Mouse (Mus musculus) neural tube, embryonic 14.5 days (tissue): ENCODE results near the gene Ephb1. TPM values are rescaled to one million over a fixed set of nuclear protein-coding genes. Genes with fewer than 3 reads are reported as not detected.

Experiments used
- ATAC-seq: fragments of 200-750 bp; cut with Nextera tagmentation; 2 replicates; pipeline ENCODE4 v1.8.0; 2017; ENCODE audit warnings: low read depth, mild to moderate bottlenecking, moderate TSS enrichment, moderate library complexity
- H3K27ac ChIP-seq: fragments of 300-500 bp; sonication (generic); 2 replicates; pipeline ENCODE4 v1.5.1; 2014; ENCODE audit warnings: low read depth, mild to moderate bottlenecking, control low read depth, low read length, moderate library complexity, mixed read lengths
- H3K27me3 ChIP-seq: fragments of 300-500 bp; sonication (generic); 2 replicates; pipeline ENCODE4 v1.6.1; 2014; ENCODE audit warnings: low read length; ENCODE audit not compliant: control insufficient read depth, insufficient read depth
- H3K36me3 ChIP-seq: fragments of 300-500 bp; sonication (generic); 2 replicates; pipeline ENCODE4 v1.6.1; 2014; ENCODE audit warnings: low read length, mixed read lengths; ENCODE audit not compliant: control insufficient read depth, insufficient read depth
- H3K4me1 ChIP-seq: fragments of 300-500 bp; sonication (generic); 2 replicates; pipeline ENCODE4 v1.6.1; 2014; ENCODE audit warnings: low read length; ENCODE audit not compliant: control insufficient read depth, insufficient read depth
- H3K4me2 ChIP-seq: fragments of 300-500 bp; sonication (generic); 2 replicates; pipeline ENCODE4 v1.6.1; 2014; ENCODE audit warnings: mild to moderate bottlenecking, low read depth, low read length, control low read depth
- H3K4me3 ChIP-seq: fragments of 300-500 bp; sonication (generic); 2 replicates; pipeline ENCODE4 v1.5.1; 2014; ENCODE audit warnings: low read depth, low read length, control low read depth, mixed read lengths
- H3K9ac ChIP-seq: fragments of 300-500 bp; sonication (generic); replicated peaks from 2 replicates; pipeline ENCODE4 v1.6.1; 2014; ENCODE audit warnings: low read depth, mild to moderate bottlenecking, control low read depth, low read length, mixed read lengths
- H3K9me3 ChIP-seq: fragments of 300-500 bp; sonication (generic); 2 replicates; pipeline ENCODE4 v1.6.1; 2016; ENCODE audit warnings: low read length; ENCODE audit not compliant: control insufficient read depth
- WGBS: fragments of 180-500 bp; shearing (Covaris S2); extraction: QIAGEN DNeasy Blood & Tissue Kit; methylation state at CpG from one replicate; pipeline ENCODE4 v1.1.7; 2014; 5-methylcytosine and 5-hydroxymethylcytosine counted together
- microRNA-seq: library from miRNA; unstranded; fragments of <30 nt; microRNA quantifications from one replicate; pipeline ENCODE4, GENCODE M21; 2016
- polyA plus RNA-seq: library from polyadenylated mRNA; unstranded; fragments of >200 nt; fragmentation: Nextera tagmentation; extraction: Ambion mirVana; gene quantifications from 2 replicates; pipeline ENCODE4 v1.2.1, GENCODE M21; 2014

Gene Ephb1
- polyA plus RNA-seq, 1 experiment from 2014 or later, result 48.7 TPM

DNA sequence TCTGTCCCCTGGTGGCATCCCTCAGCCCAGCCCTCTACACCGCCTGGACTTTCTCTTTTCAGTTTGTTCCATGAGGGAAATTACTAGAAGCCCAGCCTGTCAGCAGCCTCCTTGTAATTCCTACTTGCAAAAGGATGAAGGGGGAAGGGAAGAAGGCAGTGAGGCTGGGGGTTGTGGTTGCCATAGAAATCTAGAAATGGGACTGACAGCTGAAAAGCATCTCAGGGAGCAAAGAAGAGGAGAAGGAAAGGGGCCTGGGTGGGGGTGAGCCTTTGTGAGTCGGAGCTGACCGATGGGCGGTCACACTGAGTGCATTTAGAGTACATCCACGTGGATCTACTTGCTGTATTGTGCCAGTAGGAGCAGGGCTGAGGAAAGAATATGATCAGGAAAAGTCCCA, 445.6 kb downstream of the Ephb1 start:
- peaks cover 24% of the 10 kb centered on the region for H3K4me1 ChIP-seq
- no peaks in the 10 kb centered on the region for H3K27me3 ChIP-seq
- H3K9me3 ChIP-seq, result no peaks in the 10 kb centered on the region
- WGBS, result 32% methylated on average over 5 of the region's 5 CpGs
- no peaks in the 10 kb centered on the region for H3K36me3 ChIP-seq
- H3K9ac ChIP-seq, result no peak overlapping the region
- H3K4me2 ChIP-seq, result no peak overlapping the region
- no peak; the same call in 1 of the 2 replicates for ATAC-seq
- H3K4me3 ChIP-seq, result no peak overlapping the region
- no peak overlapping the region for H3K27ac ChIP-seq

DNA sequence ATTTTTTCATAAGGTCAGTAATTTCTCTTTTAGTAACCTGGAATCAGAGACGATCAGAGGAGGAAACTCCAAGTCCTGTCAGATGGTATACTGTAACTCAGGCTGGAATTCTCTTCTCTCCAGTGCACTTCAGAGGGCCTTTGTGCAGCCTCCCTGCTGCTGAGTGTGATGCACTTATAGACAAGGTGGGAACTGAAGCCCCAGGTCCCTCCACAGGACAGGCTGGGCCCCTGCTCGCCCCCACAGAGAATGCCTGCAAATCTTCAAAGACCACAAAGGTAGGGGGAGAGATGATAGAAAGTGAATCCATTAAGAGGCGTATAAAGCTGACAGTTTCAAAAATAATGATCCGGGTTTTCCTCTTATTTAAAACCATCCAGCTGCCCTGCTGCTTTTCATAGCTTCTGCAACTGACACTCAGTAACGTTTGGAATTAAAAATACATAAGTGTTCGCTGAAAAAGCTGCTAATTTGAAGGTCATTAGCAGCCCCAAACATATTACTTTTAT, 446.7 kb downstream of the Ephb1 start:
- H3K27ac ChIP-seq, result no peak overlapping the region
- ATAC-seq, result no peak
- WGBS, result 44% methylated on average over 6 of the region's 6 CpGs

DNA sequence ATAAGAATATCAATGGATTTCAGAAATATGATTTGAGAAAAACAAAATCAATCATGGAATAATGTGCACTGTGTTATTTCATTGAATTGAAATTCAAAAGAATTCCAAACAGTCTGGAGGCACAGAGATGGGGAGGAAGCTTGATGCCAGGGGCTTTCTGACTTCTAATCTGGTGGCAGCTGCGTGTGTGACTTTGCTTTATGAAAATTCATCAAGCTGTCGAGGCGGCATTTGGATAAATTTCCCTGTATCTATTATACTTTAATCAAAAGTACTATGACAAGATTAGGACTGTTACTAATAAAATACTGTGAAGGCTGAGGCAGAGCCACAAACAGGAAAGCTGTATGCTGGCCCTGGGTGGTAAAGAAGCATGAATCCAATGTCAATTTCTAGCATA, 451.1 kb downstream of the Ephb1 start:
- Histone ChIP-seq H3K4me3 (no peak overlapping the region), H3K9ac (no peak overlapping the region), H3K4me1 (peaks cover 5% of the 10 kb centered on the region; the same call in 1 of the 2 replicates), H3K36me3 (no peaks in the 10 kb centered on the region), H3K4me2 (no peak overlapping the region), H3K27ac (no peak overlapping the region), H3K9me3 (no peaks in the 10 kb centered on the region), H3K27me3 (no peaks in the 10 kb centered on the region)
- WGBS, result 82% methylated on average over 3 of the region's 3 CpGs
- no peak for ATAC-seq

More for the DNA sequence above, 446.7 kb downstream of the Ephb1 start:
- H3K27me3 ChIP-seq, result no peaks in the 10 kb centered on the region
- H3K4me3 ChIP-seq, result no peak overlapping the region
- no peak overlapping the region for H3K4me2 ChIP-seq
- H3K4me1 ChIP-seq, result peaks cover 24% of the 10 kb centered on the region
- H3K9ac ChIP-seq, result no peak overlapping the region
- no peaks in the 10 kb centered on the region for H3K36me3 ChIP-seq
- H3K9me3 ChIP-seq, result no peaks in the 10 kb centered on the region

DNA sequence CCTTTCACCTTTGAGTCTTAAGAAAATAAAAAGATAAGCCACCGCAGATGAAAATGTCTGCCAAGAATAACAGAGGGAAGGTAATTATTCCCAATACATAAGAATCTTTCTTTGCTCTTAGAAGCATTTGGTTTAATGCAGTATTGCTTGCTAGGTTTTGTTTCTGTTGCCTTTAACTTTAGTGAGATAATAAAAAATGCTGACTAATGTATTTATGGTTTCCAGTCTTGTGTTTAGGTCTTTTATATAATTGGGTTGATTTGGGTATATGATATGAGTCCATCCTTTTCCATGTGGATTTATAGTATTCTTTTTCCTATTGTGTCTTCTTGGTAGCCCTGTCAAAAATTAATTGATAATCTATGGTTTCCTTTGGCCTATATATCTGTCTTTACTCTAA, 456.6 kb downstream of the Ephb1 start:
- Histone ChIP-seq H3K27ac (no peak overlapping the region), H3K4me3 (no peak overlapping the region), H3K4me1 (no peaks in the 10 kb centered on the region), H3K9ac (no peak overlapping the region), H3K36me3 (no peaks in the 10 kb centered on the region), H3K9me3 (no peaks in the 10 kb centered on the region), H3K4me2 (no peak overlapping the region), H3K27me3 (no peaks in the 10 kb centered on the region)
- no peak for ATAC-seq
- 100% methylated on average over 1 of the region's 1 CpGs for WGBS

DNA sequence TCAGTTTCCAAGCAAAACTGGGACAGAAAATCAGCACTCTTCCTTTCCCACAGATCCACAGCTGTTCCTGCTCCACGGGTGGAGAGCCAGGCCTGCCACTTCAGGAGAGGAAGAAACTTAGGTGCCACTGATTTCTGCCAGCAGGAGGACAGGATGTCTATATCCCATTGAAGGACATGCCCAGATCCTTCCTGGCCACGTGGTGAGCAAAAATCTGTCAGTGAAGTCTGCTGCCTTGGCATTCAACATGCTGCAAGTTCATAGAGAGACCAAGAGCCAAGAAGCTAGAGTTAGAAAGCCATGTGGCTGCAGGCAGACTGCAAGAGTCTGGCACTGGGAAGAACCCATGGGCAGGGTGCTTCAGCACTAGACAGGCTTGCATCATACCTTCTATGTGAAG, 471.2 kb downstream of the Ephb1 start:
- H3K4me1 ChIP-seq, result no peaks in the 10 kb centered on the region
- no peaks in the 10 kb centered on the region for H3K9me3 ChIP-seq
- H3K36me3 ChIP-seq, result no peaks in the 10 kb centered on the region
- ATAC-seq, result no peak
- no peak overlapping the region for H3K9ac ChIP-seq
- no peak overlapping the region for H3K27ac ChIP-seq
- H3K4me2 ChIP-seq, result no peak overlapping the region
- H3K27me3 ChIP-seq, result no peaks in the 10 kb centered on the region
- 86% methylated on average over 2 of the region's 2 CpGs for WGBS
- H3K4me3 ChIP-seq, result no peak overlapping the region

DNA sequence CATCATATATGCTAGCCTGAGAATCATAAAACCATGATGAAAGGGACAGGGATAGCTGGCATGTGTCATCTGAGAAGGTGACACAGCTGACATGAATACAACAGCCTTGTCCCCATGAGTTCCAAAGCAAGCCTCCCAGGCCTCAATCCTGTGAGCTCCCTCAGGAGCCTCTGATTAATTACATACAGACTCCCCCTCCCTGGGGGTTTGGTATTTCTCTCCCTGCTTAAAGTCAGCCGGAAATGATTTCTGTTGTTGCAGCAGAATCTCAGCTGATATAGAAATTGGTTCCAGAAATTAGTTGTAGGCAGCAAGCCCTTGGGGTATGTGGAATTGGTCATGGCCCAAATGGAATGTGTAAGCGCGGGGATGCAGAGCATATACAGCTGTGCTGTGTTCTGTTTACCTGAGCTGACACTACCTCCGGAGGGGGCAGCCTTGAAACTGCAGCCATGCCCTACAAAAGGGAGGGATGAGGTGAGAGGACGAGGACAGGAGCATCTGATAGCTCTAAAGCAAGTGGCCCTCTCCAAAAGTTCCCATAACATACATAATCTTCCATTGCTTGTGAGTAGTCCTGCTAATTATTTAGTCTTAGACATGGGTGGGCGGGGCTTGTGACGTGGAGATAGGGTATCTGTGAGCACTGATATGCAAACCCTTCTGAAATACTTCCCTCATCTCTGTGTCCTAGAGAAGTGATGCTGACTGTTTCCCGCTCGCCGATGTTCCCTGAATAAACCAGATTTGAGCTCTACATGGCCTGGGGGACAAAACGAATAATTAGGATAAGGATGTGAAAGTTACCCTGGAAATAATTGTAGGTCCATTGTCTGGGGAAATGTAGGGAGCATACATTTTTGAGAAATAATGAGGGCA, 477.1 kb downstream of the Ephb1 start:
- Histone ChIP-seq H3K4me2 (no peak overlapping the region), H3K36me3 (no peaks in the 10 kb centered on the region), H3K27me3 (no peaks in the 10 kb centered on the region), H3K9me3 (no peaks in the 10 kb centered on the region), H3K4me1 (no peaks in the 10 kb centered on the region), H3K4me3 (no peak overlapping the region), H3K9ac (no peak overlapping the region), H3K27ac (no peak overlapping the region)
- WGBS, result 76% methylated on average over 11 of the region's 11 CpGs
- no peak for ATAC-seq

DNA sequence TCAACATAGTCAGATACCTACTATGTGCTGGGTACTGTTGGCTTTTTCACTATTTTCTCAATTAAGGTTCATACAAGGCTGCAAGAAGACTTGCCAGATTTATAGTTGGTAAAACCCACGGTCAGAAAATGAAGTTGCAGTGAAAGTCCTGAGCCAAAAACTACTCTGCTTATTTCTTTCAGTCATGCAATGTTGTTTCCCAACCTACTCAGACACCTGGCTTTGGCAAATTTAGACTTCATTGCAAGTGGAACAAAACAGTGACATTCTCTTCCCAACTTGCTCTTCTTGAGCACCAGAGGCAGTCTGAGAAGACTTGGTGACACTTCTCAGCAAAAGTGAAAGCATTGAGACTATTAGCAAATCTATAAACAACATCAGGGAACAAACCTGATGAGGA, 479.2 kb downstream of the Ephb1 start:
- Histone ChIP-seq H3K27ac (no peak overlapping the region), H3K9ac (no peak overlapping the region), H3K9me3 (no peaks in the 10 kb centered on the region), H3K4me3 (no peak overlapping the region), H3K36me3 (no peaks in the 10 kb centered on the region), H3K4me2 (no peak overlapping the region), H3K4me1 (no peaks in the 10 kb centered on the region), H3K27me3 (no peaks in the 10 kb centered on the region)
- ATAC-seq, result no peak
- 87% methylated on average over 1 of the region's 1 CpGs for WGBS

Small RNAs within 50 kb of the gene (microRNA-seq; reads per million reads assigned to microRNA genes)
- not detected for gene Mir7243

Other genes with a start within 250 kb of the Ephb1 start
- gene Ky, start 151.1 kb upstream of the Ephb1 start, polyA plus RNA-seq, result 0.81 and 1.6 TPM in 2 replicates